Mouse (Mus musculus): ENCODE results near the gene Capn5. TPM values are rescaled to one million over a fixed set of nuclear protein-coding genes. Genes with fewer than 3 reads are reported as not detected.

Gene Capn5
- total and polyA plus RNA-seq, 3 experiments, result 0.04 to 0.54 TPM; not detected in 1

- H3K4me1 ChIP-seq (ENCODE audit: control insufficient read depth in 1 of 2, insufficient read depth in 2 of 2, low read length in 2 of 2), result peaks cover 0 to 21% of the 10 kb centered on the region in 2 experiments; a peak in 3 of 4 replicates
- no peak overlapping the region for H3K4me3 ChIP-seq (ENCODE audit: control insufficient read depth in 1 of 2, insufficient read depth in 1 of 2, low read depth in 2 of 2, low read length in 2 of 2)
- TF ChIP-seq RAD21 (IDR thresholded peaks at IDR 0.05; ENCODE audit: low read depth, low read length), result no peak
- peak; percentile 37; the same call in 1 of the 2 replicates for TF ChIP-seq ETS1 (IDR thresholded peaks at IDR 0.05; ENCODE audit: low read depth, low read length)
- H3K27ac ChIP-seq (ENCODE audit: control insufficient read depth, low read depth, low read length), result no peak overlapping the region
- no peak for DNase-seq (ENCODE audit: low read depth, low spot score)
- H3K9me3 ChIP-seq (replicated peaks; ENCODE audit: insufficient read depth, low read length), result no peaks in the 10 kb centered on the region
- H3K9ac ChIP-seq (ENCODE audit: control insufficient read depth, low read depth, low read length, poor library complexity, severe bottlenecking), result no peak overlapping the region
- H3K79me2 ChIP-seq (ENCODE audit: control insufficient read depth, insufficient read depth, low read length, poor library complexity), result no peaks in the 10 kb centered on the region
- no peaks in the 10 kb centered on the region for H3K27me3 ChIP-seq (ENCODE audit: control insufficient read depth in 1 of 2, insufficient read depth in 2 of 2, low read length in 2 of 2)
- H3K36me3 ChIP-seq (ENCODE audit: control insufficient read depth in 1 of 2, insufficient read depth in 2 of 2, low read length in 2 of 2), result peaks cover 0 to 7% of the 10 kb centered on the region in 2 experiments; a peak in 2 of 4 replicates
Observed at GRCm38 (mm10) chr7:98156280-98156665, 21.8 kb downstream of the Capn5 start.

GRCm38 (mm10) chr7:98155546-98156279, 22.4 kb downstream of the Capn5 start:
- Histone ChIP-seq H3K27ac (ENCODE audit: control insufficient read depth, low read depth, low read length) (peak overlapping the region; percentile 60), H3K4me1 (ENCODE audit: control insufficient read depth in 1 of 2, insufficient read depth in 2 of 2, low read length in 2 of 2) (peaks cover 0 to 21% of the 10 kb centered on the region in 2 experiments; a peak in 3 of 4 replicates), H3K4me3 (ENCODE audit: control insufficient read depth in 1 of 2, insufficient read depth in 1 of 2, low read depth in 2 of 2, low read length in 2 of 2) (no peak overlapping the region), H3K27me3 (ENCODE audit: control insufficient read depth in 1 of 2, insufficient read depth in 2 of 2, low read length in 2 of 2) (no peaks in the 10 kb centered on the region), H3K9ac (ENCODE audit: control insufficient read depth, low read depth, low read length, poor library complexity, severe bottlenecking) (no peak overlapping the region), H3K79me2 (ENCODE audit: control insufficient read depth, insufficient read depth, low read length, poor library complexity) (no peaks in the 10 kb centered on the region), H3K36me3 (ENCODE audit: control insufficient read depth in 1 of 2, insufficient read depth in 2 of 2, low read length in 2 of 2) (peaks cover 0 to 7% of the 10 kb centered on the region in 2 experiments; a peak in 2 of 4 replicates), H3K9me3 (replicated peaks; ENCODE audit: insufficient read depth, low read length) (no peaks in the 10 kb centered on the region)
- peak; percentile 82 for DNase-seq (ENCODE audit: low read depth, low spot score)
- no peak for TF ChIP-seq CHD2 (IDR thresholded peaks at IDR 0.05; ENCODE audit: low read length)
- peak; percentile 72; the same call in 1 of the 2 replicates for TF ChIP-seq MAZ (IDR thresholded peaks at IDR 0.05; ENCODE audit: low read depth, low read length)
- no peak for TF ChIP-seq TBP (IDR thresholded peaks at IDR 0.05; ENCODE audit: low read depth, low read length)
- peak; percentile 62 to 75 (median 69) for TF ChIP-seq CTCF (IDR thresholded peaks at IDR 0.05 in 2 of 3, conservative IDR thresholded peaks at IDR 0.05 in 1 of 3; ENCODE audit: control insufficient read depth in 1 of 3, insufficient read depth in 1 of 3, low read depth in 2 of 3, low read length in 3 of 3, poor library complexity in 1 of 3, severe bottlenecking in 1 of 3)
- no peak for TF ChIP-seq ELF1 (IDR thresholded peaks at IDR 0.05; ENCODE audit: low read depth, low read length)
- TF ChIP-seq NELFE (IDR thresholded peaks at IDR 0.05; ENCODE audit: low read depth, low read length), result no peak
- TF ChIP-seq POLR2A (IDR thresholded peaks at IDR 0.05; ENCODE audit: control insufficient read depth in 1 of 2, insufficient read depth in 1 of 2, low read depth in 1 of 2, low read length in 2 of 2, poor library complexity in 1 of 2), result no peak
- peak; percentile 60 for TF ChIP-seq GATA1 (IDR thresholded peaks at IDR 0.05; ENCODE audit: low read depth, low read length)
- TF ChIP-seq USF2 (IDR thresholded peaks at IDR 0.05; ENCODE audit: borderline replicate concordance in 1 of 2, insufficient read depth in 1 of 2, low read depth in 1 of 2, low read length in 2 of 2), result no peak
- TF ChIP-seq ETS1 (IDR thresholded peaks at IDR 0.05; ENCODE audit: low read depth, low read length), result no peak; the same call in 1 of the 2 replicates
- no peak for TF ChIP-seq ZMIZ1 (IDR thresholded peaks at IDR 0.05; ENCODE audit: low read depth, low read length)
- TF ChIP-seq KAT2A (conservative IDR thresholded peaks at IDR 0.05; ENCODE audit: low read depth, low read length), result no peak
- 0 out of 2 replicates have a peak, but pooled peaks have one; percentile 8 for TF ChIP-seq SIN3A (IDR thresholded peaks at IDR 0.05; ENCODE audit: low read length)
- TF ChIP-seq MAFK (IDR thresholded peaks at IDR 0.05; ENCODE audit: borderline replicate concordance, low read depth, low read length), result no peak
- no peak for TF ChIP-seq NRF1 (IDR thresholded peaks at IDR 0.05; ENCODE audit: insufficient read depth, low read depth, low read length, poor library complexity, severe bottlenecking)
- TF ChIP-seq POLR2AphosphoS5 (IDR thresholded peaks at IDR 0.05; ENCODE audit: borderline replicate concordance, low read depth, low read length), result no peak
- no peak for TF ChIP-seq POLR2AphosphoS2 (IDR thresholded peaks at IDR 0.05; ENCODE audit: low read length)
- TF ChIP-seq ZNF384 (IDR thresholded peaks at IDR 0.05; ENCODE audit: low read depth, low read length), result no peak
- no peak for TF ChIP-seq GABPA (IDR thresholded peaks at IDR 0.05; ENCODE audit: low read depth, low read length)
- TF ChIP-seq ZKSCAN1 (IDR thresholded peaks at IDR 0.05; ENCODE audit: low read depth, low read length), result no peak
- TF ChIP-seq UBTF (IDR thresholded peaks at IDR 0.05; ENCODE audit: borderline replicate concordance, insufficient read depth, low read depth, low read length), result no peak
- TF ChIP-seq MAX (IDR thresholded peaks at IDR 0.05; ENCODE audit: low read length), result no peak
- TF ChIP-seq RAD21 (IDR thresholded peaks at IDR 0.05; ENCODE audit: low read depth, low read length), result peak; percentile 68
- TF ChIP-seq TCF12 (IDR thresholded peaks at IDR 0.05; ENCODE audit: low read depth, low read length), result peak; percentile 58
- TF ChIP-seq USF1 (IDR thresholded peaks at IDR 0.05; ENCODE audit: low read depth, low read length), result no peak
- peak; percentile 49 for TF ChIP-seq TAL1 (IDR thresholded peaks at IDR 0.05; ENCODE audit: low read length)
- no peak for TF ChIP-seq JUND (IDR thresholded peaks at IDR 0.05; ENCODE audit: low read depth, low read length)
- no peak for TF ChIP-seq RCOR1 (IDR thresholded peaks at IDR 0.05; ENCODE audit: low read depth, low read length)
- no peak for TF ChIP-seq E2F4 (IDR thresholded peaks at IDR 0.05; ENCODE audit: borderline replicate concordance, low read depth, low read length)
- TF ChIP-seq BHLHE40 (IDR thresholded peaks at IDR 0.05; ENCODE audit: borderline replicate concordance, low read depth, low read length), result no peak

Measured in MEL (cell line).